Mouse (Mus musculus): ENCODE measurements around the gene AI987944. TPM values are rescaled to one million over a fixed set of nuclear protein-coding genes. Genes with fewer than 3 reads are reported as not detected.

The AI987944 gene
- total RNA-seq (2015; ENCODE audit: low replicate concordance) = 11.9 and 15.5 TPM in 2 replicates
- total RNA-seq (2017; ENCODE audit: low replicate concordance) = 5.4 and 5.6 TPM in 2 replicates

DNA sequence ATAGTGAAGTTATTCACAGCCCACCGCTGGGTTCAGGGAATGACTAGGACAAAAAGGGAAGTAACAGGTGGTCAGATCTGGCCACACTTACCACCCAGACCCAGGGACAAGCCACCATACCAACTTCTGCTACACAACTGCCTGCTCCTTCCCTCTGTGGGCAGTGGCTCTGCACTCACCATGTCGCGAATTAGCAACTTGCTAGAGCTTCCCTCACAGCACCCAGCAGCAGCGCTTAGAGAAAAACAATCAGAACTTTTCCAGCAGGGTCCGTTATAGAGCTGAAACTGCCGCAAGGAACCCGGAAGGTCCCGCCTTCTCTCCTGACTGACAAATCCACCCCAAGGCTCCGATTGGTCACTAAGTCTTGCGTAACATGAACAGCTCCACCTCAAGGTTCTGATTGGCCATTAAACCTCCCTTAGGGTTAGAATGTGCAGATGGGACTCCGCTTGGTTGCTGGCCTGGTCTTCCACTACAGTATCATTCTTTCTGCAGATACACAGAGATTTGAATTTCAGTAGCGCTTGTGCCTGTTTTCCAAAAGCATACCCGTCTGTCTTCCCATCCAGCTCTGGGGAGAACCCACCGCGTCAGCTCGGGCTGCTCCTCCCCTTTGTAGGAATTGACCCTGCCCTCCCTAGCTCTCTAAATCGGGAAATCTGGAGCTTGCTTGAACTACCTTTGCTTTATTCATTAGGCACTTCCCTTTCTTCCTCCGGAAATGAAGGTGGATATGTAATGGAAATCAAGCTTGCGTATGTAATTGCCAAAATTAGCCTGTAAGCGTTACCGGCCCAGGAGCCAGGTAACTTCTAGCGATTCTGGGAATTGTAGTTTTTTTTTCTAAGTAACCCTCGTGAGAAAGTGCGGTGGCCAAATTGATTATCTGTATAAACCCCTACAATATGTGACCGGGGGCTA is at the start of gene AI987944:
Gene AI987944 (minus strand): TSS at position 332 of the 924 bp plus-strand sequence.
- peak; percentile 99 for ATAC-seq (replicated peaks; ENCODE audit: low FRiP score, poor library complexity, severe bottlenecking)

- no peak for ATAC-seq (replicated peaks; ENCODE audit: low FRiP score, poor library complexity, severe bottlenecking)
These were observed 951 bp upstream of the AI987944 start for GRCm38 (mm10) chr7:41394130-41394529.

Other genes starting within 250 kb of the AI987944 start
- gene Gm5592, start 239.5 kb downstream of the AI987944 start, total RNA-seq (2015; ENCODE audit: low replicate concordance) = not detected in 2 replicates
- gene Gm5592, start 239.5 kb downstream of the AI987944 start, total RNA-seq (2017; ENCODE audit: low replicate concordance) = not detected in 2 replicates
- gene Vmn2r57, start 55.3 kb upstream of the AI987944 start, total RNA-seq (2015; ENCODE audit: low replicate concordance) = not detected in 2 replicates
- gene Vmn2r57, start 55.3 kb upstream of the AI987944 start, total RNA-seq (2017; ENCODE audit: low replicate concordance) = not detected in 2 replicates
- gene Gm20449, start 106.0 kb upstream of the AI987944 start, total RNA-seq (2015; ENCODE audit: low replicate concordance) = not detected in 2 replicates
- gene Gm20449, start 106.0 kb upstream of the AI987944 start, total RNA-seq (2017; ENCODE audit: low replicate concordance) = not detected in 2 replicates
- gene AW146154, start 106.5 kb upstream of the AI987944 start, total RNA-seq (2015; ENCODE audit: low replicate concordance) = 0.84 and 5.8 TPM in 2 replicates
- gene AW146154, start 106.5 kb upstream of the AI987944 start, total RNA-seq (2017; ENCODE audit: low replicate concordance) = 0.68 and 3.5 TPM in 2 replicates
- not detected in 2 replicates for gene Gm6871, start 180.3 kb upstream of the AI987944 start, total RNA-seq (2015; ENCODE audit: low replicate concordance)
- not detected in 2 replicates for gene Gm6871, start 180.3 kb upstream of the AI987944 start, total RNA-seq (2017; ENCODE audit: low replicate concordance)
- 5.4 and 23.1 TPM in 2 replicates for gene 2610021A01Rik, start 205.9 kb upstream of the AI987944 start, total RNA-seq (2015; ENCODE audit: low replicate concordance)
- gene 2610021A01Rik, start 205.9 kb upstream of the AI987944 start, total RNA-seq (2017; ENCODE audit: low replicate concordance) = 3.5 and 5.0 TPM in 2 replicates
- 2.2 TPM in 1 of 2 replicates, not detected in the other for gene Zfp788, start 239.8 kb upstream of the AI987944 start, total RNA-seq (2015; ENCODE audit: low replicate concordance)
- 1.3 TPM in 1 of 2 replicates, not detected in the other for gene Zfp788, start 239.8 kb upstream of the AI987944 start, total RNA-seq (2017; ENCODE audit: low replicate concordance)